Mouse (Mus musculus) CH12.LX (cell line): ENCODE measurements at regions not wholly inside any gene's neighbourhood (a gene's known extent, or its start where the extent isn't known, plus 50 kb on each side); places are given as distances from the start of the nearest gene placed in this dataset.

Experiments used
- DNase-seq: peaks from one replicate; pipeline ENCODE4 v3.0.0-alpha.2; 2013; ENCODE audit errors: extremely low read depth
- H3K27ac ChIP-seq: 2 replicates; pipeline ENCODE4 v1.5.1; 2012; ENCODE audit warnings: low read depth, mild to moderate bottlenecking, control low read depth, moderate library complexity; ENCODE audit not compliant: insufficient read depth
- H3K27me3 ChIP-seq: replicated peaks from 2 replicates; pipeline ENCODE3; 2012; ENCODE audit warnings: inconsistent platforms
- H3K36me3 ChIP-seq, 2 experiments: replicated peaks in 1 of 2; 2 replicates each; pipeline versions ENCODE3 to v1.6.1; 2012; ENCODE audit warnings: inconsistent platforms in 1 of 2, low read length in 1 of 2, mild to moderate bottlenecking in 1 of 2, mixed read lengths in 1 of 2, moderate library complexity in 1 of 2; ENCODE audit not compliant: control insufficient read depth in 1 of 2, insufficient read depth in 1 of 2
- H3K4me1 ChIP-seq, 2 experiments: 2 replicates each; pipeline ENCODE4 v1.6.1; 2012; ENCODE audit warnings: inconsistent platforms in 1 of 2, moderate library complexity in 1 of 2; ENCODE audit not compliant: insufficient read depth in 2 of 2, control insufficient read depth in 1 of 2
- H3K4me2 ChIP-seq: 2 replicates; pipeline ENCODE4 v1.6.1; 2012; ENCODE audit warnings: low read depth, mild to moderate bottlenecking, control low read depth; ENCODE audit not compliant: poor library complexity, insufficient read depth, severe bottlenecking
- H3K4me3 ChIP-seq, 3 experiments: fragments of 150-350 bp in 1 of 3; sonication (generic) in 1 of 3; replicated peaks in 1 of 3; 2 replicates each; pipeline versions ENCODE3 to v1.5.1; 2011 to 2012; ENCODE audit warnings: low read depth in 2 of 3, low read length in 2 of 3, mild to moderate bottlenecking in 2 of 3, moderate library complexity in 2 of 3, control low read depth in 1 of 3, improper control_type of control experiment in 1 of 3, inconsistent platforms in 1 of 3, mixed read lengths in 1 of 3; ENCODE audit not compliant: poor library complexity in 1 of 3
- H3K79me2 ChIP-seq: replicated peaks from 2 replicates; pipeline ENCODE4 v1.6.1; 2012; ENCODE audit warnings: mild to moderate bottlenecking, moderate library complexity; ENCODE audit not compliant: control insufficient read depth, poor library complexity, insufficient read depth, severe bottlenecking; ENCODE audit errors: extremely low read depth
- H3K9ac ChIP-seq: 2 replicates; pipeline ENCODE4 v1.6.1; 2012; ENCODE audit warnings: low read depth, mild to moderate bottlenecking, control low read depth, moderate library complexity; ENCODE audit not compliant: insufficient read depth
- H3K9me3 ChIP-seq: replicated peaks from 2 replicates; pipeline ENCODE3; 2012; ENCODE audit warnings: low read length, inconsistent platforms, mixed read lengths
- BHLHE40 ChIP-seq: IDR thresholded peaks from 2 replicates; pipeline ENCODE4 v1.6.1; 2011; ENCODE audit warnings: mild to moderate bottlenecking, low read depth, low read length, improper control_type of control experiment
- CTCF ChIP-seq, 2 experiments: IDR thresholded peaks in 1 of 2; conservative IDR thresholded peaks in 1 of 2; 2 replicates each; pipeline ENCODE4 v1.5.1; 2011 to 2012; ENCODE audit warnings: low read depth in 2 of 2, low read length in 2 of 2, improper control_type of control experiment in 1 of 2, inconsistent platforms in 1 of 2, mild to moderate bottlenecking in 1 of 2, moderate library complexity in 1 of 2
- ELF1 ChIP-seq: IDR thresholded peaks from 2 replicates; pipeline ENCODE4 v1.6.1; 2014; ENCODE audit warnings: low read depth, mild to moderate bottlenecking, inconsistent platforms, low read length, improper control_type of control experiment
- ETS1 ChIP-seq: conservative IDR thresholded peaks from 2 replicates; pipeline ENCODE4 v1.6.1; 2012; ENCODE audit warnings: low read depth, mild to moderate bottlenecking, inconsistent platforms, low read length, improper control_type of control experiment, moderate library complexity
- HCFC1 ChIP-seq: IDR thresholded peaks from 2 replicates; pipeline ENCODE4 v1.6.1; 2012; ENCODE audit warnings: low read depth, mild to moderate bottlenecking, inconsistent platforms, low read length, improper control_type of control experiment
- KAT2A ChIP-seq: IDR thresholded peaks from 2 replicates; pipeline ENCODE4 v1.6.1; 2012; ENCODE audit warnings: low read length, improper control_type of control experiment, inconsistent platforms; ENCODE audit not compliant: insufficient replicate concordance
- MAFK ChIP-seq: IDR thresholded peaks from 2 replicates; pipeline ENCODE4 v1.6.1; 2011; ENCODE audit warnings: low read length, improper control_type of control experiment; ENCODE audit not compliant: insufficient replicate concordance
- MAX ChIP-seq: IDR thresholded peaks from 2 replicates; pipeline ENCODE4 v1.6.1; 2011; ENCODE audit warnings: low read length, improper control_type of control experiment
- MEF2A ChIP-seq: IDR thresholded peaks from 2 replicates; pipeline ENCODE4 v1.6.1; 2014; ENCODE audit warnings: low read depth, mild to moderate bottlenecking, inconsistent platforms, low read length, improper control_type of control experiment, borderline replicate concordance
- MXI1 ChIP-seq: IDR thresholded peaks from 2 replicates; pipeline ENCODE4 v1.6.1; 2011; ENCODE audit warnings: mild to moderate bottlenecking, low read depth, low read length, improper control_type of control experiment
- MYC ChIP-seq: IDR thresholded peaks from 2 replicates; pipeline ENCODE4 v1.6.1; 2011; ENCODE audit warnings: low read depth, mild to moderate bottlenecking, improper control_type of control experiment, low read length
- POLR2A ChIP-seq: IDR thresholded peaks from 2 replicates; pipeline ENCODE4 v1.6.1; 2011; ENCODE audit warnings: low read depth, mild to moderate bottlenecking, improper control_type of control experiment, low read length
- RAD21 ChIP-seq: IDR thresholded peaks from 2 replicates; pipeline ENCODE4 v1.6.1; 2011; ENCODE audit warnings: low read depth, mild to moderate bottlenecking, low read length, improper control_type of control experiment, moderate library complexity
- SMC3 ChIP-seq: IDR thresholded peaks from 2 replicates; pipeline ENCODE4 v1.6.1; 2011; ENCODE audit warnings: low read depth, low read length, improper control_type of control experiment
- TBP ChIP-seq: conservative IDR thresholded peaks from 2 replicates; pipeline ENCODE4 v1.6.1; 2011; ENCODE audit warnings: low read depth, low read length, improper control_type of control experiment
- USF1 ChIP-seq: IDR thresholded peaks from 2 replicates; pipeline ENCODE4 v1.6.1; 2014; ENCODE audit warnings: low read depth, mild to moderate bottlenecking, inconsistent platforms, low read length, improper control_type of control experiment
- USF2 ChIP-seq: conservative IDR thresholded peaks from 2 replicates; pipeline ENCODE4 v1.6.1; 2011; ENCODE audit warnings: low read depth, low read length, improper control_type of control experiment
- ZC3H11A ChIP-seq: IDR thresholded peaks from 2 replicates; pipeline ENCODE4 v1.6.1; 2012; ENCODE audit warnings: low read depth, mild to moderate bottlenecking, inconsistent platforms, low read length, improper control_type of control experiment
- ZMIZ1 ChIP-seq: IDR thresholded peaks from 2 replicates; pipeline ENCODE4 v1.6.1; 2012; ENCODE audit warnings: low read depth, mild to moderate bottlenecking, inconsistent platforms, low read length, improper control_type of control experiment
- ZNF384 ChIP-seq: IDR thresholded peaks from 2 replicates; pipeline ENCODE4 v1.6.1; 2012; ENCODE audit warnings: low read depth, low read length, improper control_type of control experiment, inconsistent platforms
- dilution Hi-C: fragments of 300-500 bp; cut with MboI; formaldehyde crosslinking; loops from 2 replicates; pipeline ENCODE4 v1.14.3; 2020; ENCODE audit warnings: low sequenced_read_pairs; ENCODE audit not compliant: extremely low pct_unique_long_range_greater_than_20kb, extremely low pct_ligation_motif_present
- in situ Hi-C: fragments of 300-500 bp; cut with MboI; formaldehyde crosslinking; loops from 3 replicates; pipeline ENCODE4 v1.14.3; 2019; ENCODE audit warnings: low sequenced_read_pairs, low pct_ligation_motif_present, low pct_unique_long_range_greater_than_20kb, mixed read lengths

DNA sequence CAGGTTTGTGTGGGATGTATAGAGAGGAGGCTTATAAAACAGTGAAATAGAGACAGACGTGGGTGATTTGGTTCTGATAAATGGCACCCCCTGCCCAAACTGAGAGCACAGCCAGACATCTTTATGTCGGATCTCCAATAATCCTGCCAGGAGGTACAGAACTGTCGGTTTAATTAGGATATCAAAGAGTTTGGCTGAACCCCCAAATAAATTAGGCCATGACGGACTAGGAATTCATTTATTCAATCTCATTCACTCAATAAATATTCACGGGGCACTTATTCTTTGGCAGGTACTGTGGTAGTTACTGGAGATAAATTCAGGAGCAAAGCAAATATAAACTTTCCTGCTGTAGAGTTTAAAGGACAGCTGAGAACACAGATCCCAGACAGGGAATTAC, 615.0 kb upstream of the Tle4 start:
- no peak for TF ChIP-seq RAD21
- no peak for TF ChIP-seq ETS1
- TF ChIP-seq MAFK, result no peak
- TF ChIP-seq BHLHE40, result no peak
- TF ChIP-seq MXI1, result no peak
- TF ChIP-seq TBP, result no peak
- no peak for TF ChIP-seq ZC3H11A
- no peak for TF ChIP-seq POLR2A
- no peak for TF ChIP-seq ZNF384
- no peak for TF ChIP-seq CTCF (conservative IDR thresholded peaks at IDR 0.05 in 1 of 2, IDR thresholded peaks at IDR 0.05 in 1 of 2; ENCODE audit: low read depth in 2 of 2, low read length in 2 of 2)
- TF ChIP-seq KAT2A, result no peak
- TF ChIP-seq ELF1, result no peak
- no peak for TF ChIP-seq MAX
- no peak for TF ChIP-seq MYC
- no peak for TF ChIP-seq ZMIZ1
- no peak for TF ChIP-seq USF1
- no peak for TF ChIP-seq USF2
- TF ChIP-seq MEF2A, result no peak
- no peak for TF ChIP-seq HCFC1
- no peaks in the 10 kb centered on the region for H3K9me3 ChIP-seq
- no peaks in the 10 kb centered on the region for H3K4me1 ChIP-seq
- H3K27ac ChIP-seq, result no peak overlapping the region
- DNase-seq, result no peak
- no peak overlapping the region for H3K4me3 ChIP-seq
- no peak overlapping the region for H3K9ac ChIP-seq
- in situ Hi-C loops, result no loop called here
- H3K4me2 ChIP-seq, result no peak overlapping the region
- no peaks in the 10 kb centered on the region for H3K36me3 ChIP-seq
- dilution Hi-C loops, result no loop called here
- no peaks in the 10 kb centered on the region for H3K27me3 ChIP-seq
- H3K79me2 ChIP-seq, result no peaks in the 10 kb centered on the region

DNA sequence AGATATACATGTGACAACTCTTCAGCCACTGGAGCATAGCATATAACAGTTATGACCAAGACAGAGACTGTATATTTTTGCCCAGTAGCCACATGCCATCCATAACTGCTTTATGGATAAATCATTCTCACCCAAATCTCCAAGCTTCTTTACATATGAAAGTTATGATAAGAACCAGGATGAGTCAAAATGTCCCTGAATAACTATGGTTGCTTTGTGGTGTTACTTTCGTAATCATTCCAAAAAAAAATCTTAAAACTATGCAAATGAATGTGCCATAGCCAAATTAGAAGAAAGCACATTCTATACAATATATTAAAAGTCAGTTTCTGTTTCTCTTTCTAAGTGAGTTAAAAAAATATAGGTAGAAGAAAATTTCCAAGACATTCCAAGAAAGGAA, 605.2 kb upstream of the Tle4 start:
- Histone ChIP-seq H3K79me2 (no peaks in the 10 kb centered on the region), H3K4me1 (peaks cover 0 to 5% of the 10 kb centered on the region in 2 experiments; a peak in 1 of 4 replicates), H3K9me3 (no peaks in the 10 kb centered on the region), H3K9ac (no peak overlapping the region), H3K27me3 (no peaks in the 10 kb centered on the region), H3K4me2 (no peak overlapping the region), H3K27ac (no peak overlapping the region), H3K36me3 (no peaks in the 10 kb centered on the region), H3K4me3 (no peak overlapping the region)
- no peak for DNase-seq
- in situ Hi-C loops (no loop called here), dilution Hi-C loops (no loop called here)
- TF ChIP-seq MAX, result no peak
- TF ChIP-seq SMC3, result no peak
- TF ChIP-seq, all 38 proteins: peak for 0
